Mouse (Mus musculus) left cerebral cortex, postnatal 14 days (tissue): ENCODE measurements at regions not wholly inside any gene's neighbourhood (a gene's known extent, or its start where the extent isn't known, plus 50 kb on each side); places are given as distances from the start of the nearest gene placed in this dataset.

Source experiments
- DNase-seq, 2 experiments: peaks; one replicate each; pipeline ENCODE4 v3.0.0; 2021 to 2022; ENCODE audit warnings: low spot score in 2 of 2, mixed read lengths in 1 of 2
- intact Hi-C: fragments of 180-260 bp; cut with DNase I; formaldehyde crosslinking; loops from one replicate; pipeline ENCODE4 v1.15.1; 2025

- intact Hi-C loops: no loop called here
- DNase-seq: no peak
These were observed 90.7 kb upstream of the Lifr start for GRCm38 (mm10) chr15:6999667-7000066.

- intact Hi-C loops: no loop called here
- DNase-seq: no peak
These were observed 88.2 kb upstream of the Lifr start for GRCm38 (mm10) chr15:7002226-7002625.

- no peak for DNase-seq
- intact Hi-C loops: no loop called here
These were observed 87.1 kb upstream of the Lifr start for GRCm38 (mm10) chr15:7003311-7003710.

GRCm38 (mm10) chr15:7005142-7005541 is 85.3 kb upstream of the Lifr start:
- intact Hi-C loops: no loop called here
- DNase-seq: peak in 1 of 2 experiments; percentile 27

GRCm38 (mm10) chr15:7006271-7006670 is 84.1 kb upstream of the Lifr start:
- no peak for DNase-seq
- intact Hi-C loops: no loop called here

GRCm38 (mm10) chr15:7008725-7009380 is 81.6 kb upstream of the Lifr start:
- intact Hi-C loops: no loop called here
- peak in 1 of 2 experiments; percentile 34 for DNase-seq

GRCm38 (mm10) chr15:7010966-7011695 is 79.3 kb upstream of the Lifr start:
- DNase-seq: no peak
- intact Hi-C loops: no loop called here

GRCm38 (mm10) chr15:7011696-7012070 is 78.7 kb upstream of the Lifr start:
- DNase-seq: no peak
- intact Hi-C loops: no loop called here

- intact Hi-C loops: no loop called here
- no peak for DNase-seq
These were observed 78.0 kb upstream of the Lifr start for GRCm38 (mm10) chr15:7012446-7012845.

- no peak for DNase-seq
- intact Hi-C loops: no loop called here
These were observed 77.4 kb upstream of the Lifr start for GRCm38 (mm10) chr15:7013047-7013446.

GRCm38 (mm10) chr15:7014984-7015383 is 75.4 kb upstream of the Lifr start:
- no peak for DNase-seq
- intact Hi-C loops: no loop called here

- DNase-seq: no peak
- intact Hi-C loops: no loop called here
These were observed 74.4 kb upstream of the Lifr start for GRCm38 (mm10) chr15:7016018-7016417.

- no peak for DNase-seq
- intact Hi-C loops: no loop called here
These were observed 73.1 kb upstream of the Lifr start for GRCm38 (mm10) chr15:7017281-7017845.

- intact Hi-C loops: no loop called here
- no peak for DNase-seq
These were observed 67.8 kb upstream of the Lifr start for GRCm38 (mm10) chr15:7022660-7023059.

GRCm38 (mm10) chr15:7025194-7025593 is 65.2 kb upstream of the Lifr start:
- no peak for DNase-seq
- intact Hi-C loops: no loop called here

GRCm38 (mm10) chr15:7031297-7032043 is 58.9 kb upstream of the Lifr start:
- intact Hi-C loops: no loop called here
- DNase-seq: no peak

- peak; percentile 9 to 69 for DNase-seq
These were observed 52.9 kb upstream of the Lifr start for GRCm38 (mm10) chr15:7037475-7037874.

GRCm38 (mm10) chr15:7039119-7039518 is 51.3 kb upstream of the Lifr start:
- DNase-seq: no peak
- intact Hi-C loops: no loop called here

More at GRCm38 (mm10) chr15:7037475-7037874, 52.9 kb upstream of the Lifr start:
- intact Hi-C loops: no loop called here

GRCm38 (mm10) chr15:7039825-7040224 is 50.6 kb upstream of the Lifr start:
- DNase-seq: no peak
- intact Hi-C loops: no loop called here
